Mouse (Mus musculus) intestine, embryonic 14.5 days (tissue): Measurements from ENCODE around the gene Trio. TPM values are rescaled to one million over a fixed set of nuclear protein-coding genes. Genes with fewer than 3 reads are reported as not detected.

Experiments used
- ATAC-seq: fragments of 200-750 bp; cut with Nextera tagmentation; replicated peaks from 2 replicates; pipeline ENCODE4 v1.8.0; 2017; ENCODE audit warnings: low read depth, moderate number of reproducible peaks, moderate TSS enrichment, moderate library complexity; ENCODE audit not compliant: low FRiP score, low TSS enrichment
- DNase-seq: peaks from one replicate; pipeline ENCODE4 v3.0.0-alpha.2; 2018; ENCODE audit warnings: low spot score
- H3K27ac ChIP-seq: fragments of 300-500 bp; sonication (generic); 2 replicates; pipeline ENCODE4 v1.5.1; 2014; ENCODE audit warnings: low read depth, mild to moderate bottlenecking, control low read depth
- H3K27me3 ChIP-seq: fragments of 300-500 bp; sonication (generic); replicated peaks from 2 replicates; pipeline ENCODE4 v1.6.1; 2014; ENCODE audit warnings: low read length, control low read depth; ENCODE audit not compliant: control insufficient read depth, insufficient read depth
- H3K36me3 ChIP-seq: fragments of 300-500 bp; sonication (generic); 2 replicates; pipeline ENCODE4 v1.6.1; 2014; ENCODE audit warnings: low read length, control low read depth; ENCODE audit not compliant: control insufficient read depth, insufficient read depth
- H3K4me1 ChIP-seq: fragments of 300-500 bp; sonication (generic); replicated peaks from 2 replicates; pipeline ENCODE4 v1.6.1; 2014; ENCODE audit warnings: low read length, control low read depth, mixed read lengths; ENCODE audit not compliant: control insufficient read depth, insufficient read depth
- H3K4me2 ChIP-seq: fragments of 300-500 bp; sonication (generic); 2 replicates; pipeline ENCODE4 v1.6.1; 2014; ENCODE audit warnings: low read length
- H3K4me3 ChIP-seq: fragments of 300-500 bp; sonication (generic); 2 replicates; pipeline ENCODE4 v1.5.1; 2014; ENCODE audit warnings: low read depth, low read length, control low read depth, mixed read lengths
- H3K9ac ChIP-seq: fragments of 300-500 bp; sonication (generic); 2 replicates; pipeline ENCODE4 v1.6.1; 2014; ENCODE audit warnings: mild to moderate bottlenecking, low read length
- H3K9me3 ChIP-seq: fragments of 300-500 bp; sonication (generic); 2 replicates; pipeline ENCODE4 v1.6.1; 2016; ENCODE audit warnings: low read length, control low read depth; ENCODE audit not compliant: control insufficient read depth
- WGBS: fragments of 180-500 bp; shearing (Covaris S2); extraction: QIAGEN DNeasy Blood & Tissue Kit; methylation state at CpG from one replicate; pipeline ENCODE4 v1.1.7; 2014; 5-methylcytosine and 5-hydroxymethylcytosine counted together
- polyA plus RNA-seq: library from polyadenylated mRNA; unstranded; fragments of >200 nt; fragmentation: Nextera tagmentation; extraction: Ambion mirVana; gene quantifications from 2 replicates; pipeline ENCODE4 v1.2.1, GENCODE M21; 2014

Trio gene
- polyA plus RNA-seq, 1 experiment from 2014 or later: 34.7 TPM

DNA sequence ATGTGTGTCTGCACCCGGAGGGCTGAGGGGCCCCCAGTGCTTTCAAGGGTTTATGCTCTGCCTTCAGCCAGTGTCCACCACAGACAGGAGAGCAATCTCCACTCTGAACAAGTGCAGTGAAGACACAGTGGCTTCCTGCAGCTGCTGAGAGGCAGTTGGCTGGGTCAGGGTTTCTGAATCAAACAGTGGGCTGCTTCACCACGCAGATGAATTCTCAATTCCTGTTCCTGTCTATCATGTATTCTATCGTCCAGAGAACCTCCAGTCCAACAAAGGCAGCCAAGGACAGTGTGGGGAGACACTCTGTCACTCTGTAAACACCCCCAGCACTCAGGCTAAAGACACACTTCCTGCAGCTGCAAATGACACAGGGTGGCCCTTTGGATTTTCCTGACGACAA is 48.7 kb downstream of the Trio start:
- no peak for ATAC-seq
- WGBS: 61% methylated on average over 4 of the region's 4 CpGs

DNA sequence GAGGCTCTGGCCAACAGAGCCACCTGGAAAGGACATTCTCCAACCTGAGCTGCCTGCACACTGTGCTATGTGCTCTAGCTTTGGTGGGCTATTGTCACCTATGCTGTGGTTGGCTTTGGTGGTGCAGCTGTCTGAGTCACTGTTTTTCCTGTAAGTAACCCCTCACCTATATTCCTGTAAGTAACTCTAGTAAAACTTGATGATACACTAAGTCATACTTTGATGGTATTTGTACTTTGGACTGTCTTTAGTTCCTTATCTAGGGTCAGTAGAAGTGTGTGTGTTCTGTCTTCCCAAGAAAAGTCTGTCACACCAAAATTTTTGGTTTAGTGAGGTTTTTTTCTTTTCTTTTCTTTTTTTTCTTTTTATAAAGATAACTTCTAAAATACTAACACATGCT is 49.3 kb downstream of the Trio start:
- Histone ChIP-seq H3K9me3 (peaks cover 4% of the 10 kb centered on the region; the same call in 1 of the 2 replicates), H3K9ac (no peak overlapping the region), H3K4me3 (no peak overlapping the region), H3K27me3 (no peaks in the 10 kb centered on the region), H3K4me1 (peaks cover 8% of the 10 kb centered on the region), H3K27ac (no peak overlapping the region), H3K4me2 (no peak overlapping the region), H3K36me3 (no peaks in the 10 kb centered on the region)
- ATAC-seq (no peak), DNase-seq (no peak)

More for the DNA sequence above, 48.7 kb downstream of the Trio start:
- Histone ChIP-seq H3K9ac (no peak overlapping the region), H3K9me3 (peaks cover 4% of the 10 kb centered on the region; the same call in 1 of the 2 replicates), H3K4me3 (no peak overlapping the region), H3K4me2 (no peak overlapping the region), H3K4me1 (peaks cover 14% of the 10 kb centered on the region), H3K27ac (no peak overlapping the region), H3K36me3 (no peaks in the 10 kb centered on the region), H3K27me3 (no peaks in the 10 kb centered on the region)
- no peak for DNase-seq

DNA sequence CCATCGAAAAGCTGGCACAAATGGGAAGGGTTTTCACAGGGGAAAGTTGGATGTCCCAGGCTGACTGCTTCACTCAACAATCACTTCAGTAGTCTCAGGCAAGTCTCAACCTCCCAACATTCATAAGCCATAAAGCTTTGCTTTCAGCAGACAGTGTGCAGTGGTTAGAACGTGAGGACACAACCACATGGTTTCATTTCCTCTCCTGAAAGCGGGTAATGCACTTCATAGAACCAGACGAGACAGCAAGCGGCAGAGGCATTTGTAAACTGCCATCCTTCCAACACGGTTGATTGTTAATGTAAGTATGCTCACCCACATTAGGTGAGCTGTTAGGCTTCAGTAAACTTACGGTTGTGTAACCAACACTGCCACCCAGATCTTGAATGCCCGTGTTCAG is 51.0 kb downstream of the Trio start:
- peaks cover 4% of the 10 kb centered on the region; the same call in 1 of the 2 replicates for H3K9me3 ChIP-seq
- no peak overlapping the region for H3K4me2 ChIP-seq
- 79% methylated on average over 8 of the region's 8 CpGs for WGBS
- no peaks in the 10 kb centered on the region for H3K27me3 ChIP-seq
- no peak overlapping the region for H3K4me3 ChIP-seq
- no peaks in the 10 kb centered on the region for H3K36me3 ChIP-seq
- H3K27ac ChIP-seq: no peak overlapping the region
- DNase-seq (no peak), ATAC-seq (no peak)
- H3K9ac ChIP-seq: no peak overlapping the region
- peaks cover 5% of the 10 kb centered on the region; the same call in 1 of the 2 replicates for H3K4me1 ChIP-seq

DNA sequence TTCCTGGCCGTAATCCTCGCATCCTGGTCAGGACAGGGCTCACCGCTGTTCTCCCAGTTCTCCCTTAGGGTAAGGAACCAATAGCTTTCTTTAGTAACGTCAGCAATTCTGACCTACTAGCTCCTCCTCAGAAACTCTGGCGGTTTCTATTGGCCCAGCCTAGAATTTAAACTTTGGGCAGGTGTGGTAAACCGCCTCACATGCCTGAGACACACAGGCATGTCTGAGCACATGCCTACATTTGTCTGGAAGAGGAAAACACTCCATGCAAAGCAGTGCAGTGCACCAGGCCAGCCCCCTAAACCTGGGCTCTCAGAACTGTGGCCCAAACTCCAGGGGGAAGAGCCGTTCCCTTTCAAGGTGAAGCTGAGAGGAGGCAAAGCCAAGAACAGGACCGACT is 57.5 kb downstream of the Trio start:
- H3K9me3 ChIP-seq: no peaks in the 10 kb centered on the region
- no peak overlapping the region for H3K27ac ChIP-seq
- H3K4me2 ChIP-seq: no peak overlapping the region
- whole genome bisulfite sequencing: 77% methylated on average over 8 of the region's 8 CpGs
- H3K4me1 ChIP-seq: no peaks in the 10 kb centered on the region; the same call in 1 of the 2 replicates
- no peak overlapping the region for H3K9ac ChIP-seq
- ATAC-seq: no peak
- no peak overlapping the region for H3K4me3 ChIP-seq
- H3K27me3 ChIP-seq: no peaks in the 10 kb centered on the region
- no peaks in the 10 kb centered on the region for H3K36me3 ChIP-seq
- DNase-seq: no peak

DNA sequence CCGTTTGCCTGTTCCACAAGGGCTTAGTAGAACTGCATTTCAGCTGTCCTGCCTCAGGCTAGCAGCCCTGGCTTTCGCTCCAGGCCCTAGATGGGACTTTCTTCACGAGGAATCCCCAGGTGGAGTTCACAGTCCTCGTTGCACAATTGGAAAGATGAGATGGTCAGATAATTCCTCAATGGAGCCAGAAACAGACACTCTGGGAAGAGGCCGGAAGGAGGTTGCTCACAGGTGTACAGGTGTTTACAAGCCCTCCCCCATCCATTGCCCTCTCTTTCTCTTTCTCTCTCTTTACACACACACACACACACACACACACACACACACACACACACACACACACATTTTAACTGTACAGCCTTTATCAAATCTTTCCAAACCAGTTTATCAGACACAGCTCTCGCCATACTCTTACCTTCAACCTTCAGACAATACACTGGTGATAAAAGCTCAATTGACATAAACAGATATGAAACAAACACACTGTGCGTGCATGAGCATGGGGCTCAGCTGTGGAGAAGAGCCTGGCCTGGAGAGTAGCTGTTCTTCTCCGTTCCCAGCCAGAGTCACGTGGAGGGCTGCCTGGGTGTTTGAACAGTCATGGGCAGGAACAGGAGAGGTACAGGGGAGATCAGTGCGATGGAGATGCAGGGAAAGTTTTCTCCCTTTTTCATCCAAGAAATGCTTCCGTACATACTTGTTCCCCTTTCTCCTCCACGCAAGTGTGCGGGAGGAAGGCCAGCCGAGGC is 58.3 kb downstream of the Trio start:
- no peak overlapping the region for H3K4me2 ChIP-seq
- no peak overlapping the region for H3K4me3 ChIP-seq
- H3K9ac ChIP-seq: no peak overlapping the region
- H3K4me1 ChIP-seq: peaks cover 3% of the 10 kb centered on the region; the same call in 1 of the 2 replicates
- no peaks in the 10 kb centered on the region for H3K9me3 ChIP-seq
- DNase-seq: no peak
- no peaks in the 10 kb centered on the region for H3K36me3 ChIP-seq
- H3K27ac ChIP-seq: no peak overlapping the region
- WGBS: 71% methylated on average over 14 of the region's 14 CpGs
- H3K27me3 ChIP-seq: no peaks in the 10 kb centered on the region
- no peak for ATAC-seq

DNA sequence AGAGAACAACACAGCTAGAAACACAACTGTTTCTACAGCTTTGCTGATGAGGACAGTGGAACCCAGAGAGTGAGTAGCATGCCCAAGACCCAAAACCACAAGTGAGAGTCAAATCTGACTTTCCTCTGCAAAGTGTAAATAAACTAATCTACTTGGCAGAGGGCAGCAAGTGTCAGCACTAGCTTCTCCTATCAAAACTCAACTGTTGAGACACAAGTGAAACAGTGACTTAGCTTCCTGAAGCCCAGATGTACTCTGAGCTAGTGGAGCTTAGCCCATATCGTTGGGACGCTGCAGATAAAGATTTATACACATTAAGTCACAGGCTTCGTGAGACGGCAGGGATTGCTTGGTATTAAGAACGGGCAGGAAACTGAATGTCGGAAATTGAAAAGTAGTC is 60.8 kb downstream of the Trio start:
- no peak for DNase-seq
- Histone ChIP-seq H3K4me1 (peaks cover 22% of the 10 kb centered on the region), H3K4me3 (no peak overlapping the region), H3K4me2 (no peak overlapping the region), H3K27ac (no peak overlapping the region), H3K9me3 (no peaks in the 10 kb centered on the region), H3K36me3 (no peaks in the 10 kb centered on the region), H3K27me3 (no peaks in the 10 kb centered on the region), H3K9ac (no peak overlapping the region)
- WGBS: 40% methylated on average over 6 of the region's 6 CpGs
- ATAC-seq: no peak

DNA sequence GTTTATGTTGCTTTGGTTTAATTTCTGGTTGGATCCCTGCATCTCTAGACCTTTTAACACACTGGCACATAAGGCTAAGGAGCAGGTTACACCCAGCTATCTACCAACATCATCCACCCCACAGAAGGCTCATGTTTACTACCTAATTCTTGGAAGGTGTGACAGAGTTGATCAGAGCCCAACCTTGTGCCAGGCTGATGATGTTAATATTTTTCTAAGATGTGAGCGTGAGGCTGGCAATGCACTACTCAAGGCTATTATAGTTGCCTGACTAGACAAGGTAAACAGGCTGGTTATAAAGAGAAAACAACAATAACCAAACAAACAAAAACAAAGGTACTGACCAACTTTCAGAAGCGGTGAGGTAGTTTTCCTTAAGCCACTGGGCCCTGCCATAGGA is 62.1 kb downstream of the Trio start:
- no peaks in the 10 kb centered on the region for H3K36me3 ChIP-seq
- no peak overlapping the region for H3K4me2 ChIP-seq
- no peak overlapping the region for H3K9ac ChIP-seq
- ATAC-seq (no peak), DNase-seq (no peak)
- no peaks in the 10 kb centered on the region for H3K9me3 ChIP-seq
- H3K27ac ChIP-seq: no peak overlapping the region
- peaks cover 24% of the 10 kb centered on the region for H3K4me1 ChIP-seq
- no peak overlapping the region for H3K4me3 ChIP-seq
- 85% methylated on average over 2 of the region's 2 CpGs for WGBS
- H3K27me3 ChIP-seq: no peaks in the 10 kb centered on the region

DNA sequence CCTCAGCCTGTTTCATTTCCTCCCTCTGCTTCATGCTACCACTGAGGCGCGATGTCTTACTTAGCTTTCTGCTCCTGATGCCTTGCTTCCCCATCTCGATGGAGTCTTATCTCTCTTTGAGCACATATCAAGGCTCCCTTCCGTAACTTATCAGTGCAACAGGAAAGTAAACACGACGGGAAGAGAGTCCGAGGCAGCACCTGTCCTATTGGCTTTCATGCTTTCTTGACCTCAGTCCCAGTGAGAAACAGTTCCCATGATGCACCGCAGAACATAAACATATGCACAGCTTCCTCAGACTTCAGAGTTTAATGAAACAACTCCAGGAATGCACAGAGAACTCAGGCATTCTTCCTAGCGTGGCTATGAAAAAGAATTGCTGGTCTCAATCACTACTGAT is 65.0 kb downstream of the Trio start:
- H3K4me2 ChIP-seq: no peak overlapping the region; the same call in 1 of the 2 replicates
- ATAC-seq: no peak

DNA sequence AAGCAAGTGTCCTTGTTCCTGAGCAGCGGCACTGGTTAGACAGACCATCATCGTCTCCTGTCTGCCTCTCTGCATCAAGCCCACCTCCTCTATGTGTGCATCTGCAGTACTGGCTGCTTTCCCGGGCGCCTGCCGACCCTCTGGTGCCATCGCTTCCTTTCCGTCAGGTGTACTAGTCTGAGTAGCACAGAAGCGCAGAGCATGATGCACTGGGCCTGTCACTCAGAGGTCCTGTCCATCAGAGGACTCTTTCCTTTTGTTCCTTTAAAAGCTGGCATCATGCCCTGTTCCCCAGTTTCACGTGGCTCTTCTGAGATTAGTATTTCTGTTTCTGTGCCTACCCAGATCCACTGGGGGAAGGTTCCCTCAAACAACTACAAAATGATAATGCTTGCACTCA is 67.8 kb downstream of the Trio start:
- WGBS: 86% methylated on average over 9 of the region's 9 CpGs
- Histone ChIP-seq H3K27me3 (no peaks in the 10 kb centered on the region), H3K4me1 (peaks cover 32% of the 10 kb centered on the region), H3K4me3 (no peak overlapping the region), H3K36me3 (no peaks in the 10 kb centered on the region), H3K27ac (no peak overlapping the region), H3K9me3 (no peaks in the 10 kb centered on the region), H3K4me2 (no peak overlapping the region), H3K9ac (no peak overlapping the region)
- ATAC-seq: no peak
- no peak for DNase-seq

More for the DNA sequence above, 65.0 kb downstream of the Trio start:
- Histone ChIP-seq H3K9ac (no peak overlapping the region), H3K27ac (no peak overlapping the region), H3K36me3 (no peaks in the 10 kb centered on the region), H3K4me1 (peaks cover 31% of the 10 kb centered on the region), H3K27me3 (no peaks in the 10 kb centered on the region), H3K9me3 (no peaks in the 10 kb centered on the region), H3K4me3 (no peak overlapping the region)
- WGBS: 30% methylated on average over 9 of the region's 9 CpGs
- no peak for DNase-seq
